Mouse (Mus musculus) heart, postnatal 0 days (tissue): ENCODE measurements at regions not wholly inside any gene's neighbourhood (a gene's known extent, or its start where the extent isn't known, plus 50 kb on each side); places are given as distances from the start of the nearest gene placed in this dataset.

Source experiments
- ATAC-seq: fragments of 200-750 bp; cut with Nextera tagmentation; 2 replicates; pipeline ENCODE4 v1.8.0; 2017; ENCODE audit warnings: low read depth, moderate number of reproducible peaks, moderate library complexity; ENCODE audit not compliant: insufficient read depth
- DNase-seq: peaks from one replicate; pipeline ENCODE4 v3.0.0-alpha.2; 2016; ENCODE audit warnings: low spot score
- H3K27ac ChIP-seq: fragments of 300-500 bp; sonication (generic); 2 replicates; pipeline ENCODE4 v1.5.1; 2014; ENCODE audit warnings: low read depth, mild to moderate bottlenecking
- H3K27me3 ChIP-seq: fragments of 300-500 bp; sonication (generic); 2 replicates; pipeline ENCODE4 v1.6.1; 2014; ENCODE audit warnings: low read length, mixed read lengths; ENCODE audit not compliant: control insufficient read depth, insufficient read depth
- H3K36me3 ChIP-seq: fragments of 300-500 bp; sonication (generic); replicated peaks from 2 replicates; pipeline ENCODE4 v1.6.1; 2014; ENCODE audit warnings: low read length, mixed read lengths; ENCODE audit not compliant: control insufficient read depth, insufficient read depth
- H3K4me1 ChIP-seq: fragments of 300-500 bp; sonication (generic); 2 replicates; pipeline ENCODE4 v1.6.1; 2014; ENCODE audit warnings: antibody characterized with exemption; ENCODE audit not compliant: control insufficient read depth, insufficient read depth
- H3K4me2 ChIP-seq: fragments of 300-500 bp; sonication (generic); 2 replicates; pipeline ENCODE4 v1.6.1; 2014; ENCODE audit warnings: low read depth, mild to moderate bottlenecking, low read length, moderate library complexity
- H3K4me3 ChIP-seq: fragments of 300-500 bp; sonication (generic); 2 replicates; pipeline ENCODE4 v1.5.1; 2014; ENCODE audit warnings: low read depth, low read length
- H3K9ac ChIP-seq: fragments of 300-500 bp; sonication (generic); replicated peaks from 2 replicates; pipeline ENCODE4 v1.6.1; 2014; ENCODE audit warnings: low read depth, low read length, mixed read lengths
- H3K9me3 ChIP-seq: fragments of 300-500 bp; sonication (generic); replicated peaks from 2 replicates; pipeline ENCODE4 v1.6.1; 2016; ENCODE audit warnings: low read length; ENCODE audit not compliant: control insufficient read depth
- CTCF ChIP-seq: IDR thresholded peaks from 2 replicates; pipeline ENCODE4 v1.5.1; 2016; ENCODE audit warnings: antibody characterized with exemption, control low read depth, low read depth
- EP300 ChIP-seq: IDR thresholded peaks from 2 replicates; pipeline ENCODE4 v1.6.1; 2016; ENCODE audit warnings: antibody characterized with exemption, low read depth
- WGBS: fragments of 180-500 bp; shearing (Covaris S2); extraction: QIAGEN DNeasy Blood & Tissue Kit; methylation state at CpG from one replicate; pipeline ENCODE4 v1.1.7; 2014; 5-methylcytosine and 5-hydroxymethylcytosine counted together

- WGBS, result 12% methylated on average over 1 of the region's 1 CpGs
- no peak overlapping the region for H3K4me3 ChIP-seq
- no peak overlapping the region for H3K4me2 ChIP-seq
Measured at GRCm38 (mm10) chr14:114820677-114821076, 271.3 kb upstream of the Gpc5 start.

GRCm38 (mm10) chr14:114821098-114821594 lies 270.9 kb upstream of the Gpc5 start:
- Histone ChIP-seq H3K9ac (no peak overlapping the region), H3K4me2 (no peak overlapping the region), H3K36me3 (no peaks in the 10 kb centered on the region), H3K27ac (no peak overlapping the region), H3K27me3 (no peaks in the 10 kb centered on the region), H3K4me1 (no peaks in the 10 kb centered on the region), H3K9me3 (no peaks in the 10 kb centered on the region), H3K4me3 (no peak overlapping the region)
- no peak for ATAC-seq
- TF ChIP-seq EP300, result no peak
- TF ChIP-seq CTCF, result no peak
- no peak for DNase-seq
- 15% methylated on average over 2 of the region's 2 CpGs for WGBS

More at GRCm38 (mm10) chr14:114820677-114821076, 271.3 kb upstream of the Gpc5 start:
- no peak for DNase-seq
- ATAC-seq, result no peak
- TF ChIP-seq CTCF, result no peak
- no peak for TF ChIP-seq EP300
- H3K36me3 ChIP-seq, result no peaks in the 10 kb centered on the region
- H3K9ac ChIP-seq, result no peak overlapping the region
- H3K27me3 ChIP-seq, result no peaks in the 10 kb centered on the region
- no peaks in the 10 kb centered on the region for H3K9me3 ChIP-seq
- no peaks in the 10 kb centered on the region for H3K4me1 ChIP-seq
- H3K27ac ChIP-seq, result no peak overlapping the region

DNA sequence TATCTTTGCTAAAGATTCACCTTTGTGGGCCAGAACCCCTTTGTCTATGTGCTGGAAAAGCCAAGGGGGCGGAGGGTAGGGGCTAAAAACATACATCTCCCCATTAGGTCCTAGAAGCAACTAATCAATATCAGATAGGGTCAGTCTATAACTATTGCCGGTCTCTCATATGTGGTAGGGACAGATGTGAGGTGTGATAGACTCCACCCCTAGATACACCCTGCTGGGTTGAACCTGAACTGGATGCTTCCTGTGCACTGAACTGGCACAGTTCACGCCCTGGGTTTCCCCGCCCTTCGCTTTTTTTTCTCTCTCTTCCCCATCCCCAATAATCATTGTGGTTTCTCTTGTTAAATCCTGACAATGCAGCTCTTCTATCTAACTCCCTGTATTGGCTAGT lies 270.3 kb upstream of the Gpc5 start:
- Histone ChIP-seq H3K36me3 (no peaks in the 10 kb centered on the region), H3K4me1 (no peaks in the 10 kb centered on the region), H3K9ac (no peak overlapping the region), H3K27ac (no peak overlapping the region), H3K4me2 (no peak overlapping the region), H3K4me3 (no peak overlapping the region), H3K9me3 (no peaks in the 10 kb centered on the region), H3K27me3 (no peaks in the 10 kb centered on the region)
- no peak for TF ChIP-seq CTCF
- TF ChIP-seq EP300, result no peak
- ATAC-seq (no peak), DNase-seq (no peak)
- 87% methylated on average over 5 of the region's 5 CpGs for WGBS

GRCm38 (mm10) chr14:114826662-114827321 lies 265.2 kb upstream of the Gpc5 start:
- DNase-seq, result no peak
- no peak overlapping the region for H3K9ac ChIP-seq
- H3K27ac ChIP-seq, result no peak overlapping the region
- 39% methylated on average over 10 of the region's 10 CpGs for WGBS
- no peak for TF ChIP-seq CTCF
- TF ChIP-seq EP300, result no peak
- no peaks in the 10 kb centered on the region for H3K36me3 ChIP-seq
- no peak; the same call in 1 of the 2 replicates for ATAC-seq
- no peak overlapping the region for H3K4me2 ChIP-seq
- no peaks in the 10 kb centered on the region for H3K27me3 ChIP-seq
- H3K4me3 ChIP-seq, result no peak overlapping the region
- H3K4me1 ChIP-seq, result no peaks in the 10 kb centered on the region
- H3K9me3 ChIP-seq, result no peaks in the 10 kb centered on the region

- Histone ChIP-seq H3K27me3 (no peaks in the 10 kb centered on the region), H3K36me3 (no peaks in the 10 kb centered on the region), H3K9me3 (no peaks in the 10 kb centered on the region), H3K27ac (no peak overlapping the region), H3K9ac (no peak overlapping the region), H3K4me3 (no peak overlapping the region), H3K4me2 (no peak overlapping the region), H3K4me1 (no peaks in the 10 kb centered on the region)
- ATAC-seq (no peak), DNase-seq (no peak)
- TF ChIP-seq CTCF (no peak), EP300 (no peak)
- WGBS, result 43% methylated on average over 2 of the region's 2 CpGs
Measured at GRCm38 (mm10) chr14:114829310-114829709, 262.7 kb upstream of the Gpc5 start.

- H3K4me2 ChIP-seq, result no peak overlapping the region
- no peak overlapping the region for H3K9ac ChIP-seq
- no peaks in the 10 kb centered on the region for H3K27me3 ChIP-seq
- no peaks in the 10 kb centered on the region for H3K36me3 ChIP-seq
- no peaks in the 10 kb centered on the region for H3K4me1 ChIP-seq
- DNase-seq (no peak), ATAC-seq (no peak)
- H3K9me3 ChIP-seq, result no peaks in the 10 kb centered on the region
- H3K27ac ChIP-seq, result no peak overlapping the region
- TF ChIP-seq EP300 (no peak), CTCF (peak; percentile 19; the same call in 1 of the 2 replicates)
- no peak overlapping the region for H3K4me3 ChIP-seq
- 60% methylated on average over 11 of the region's 11 CpGs for WGBS
Measured at GRCm38 (mm10) chr14:114832987-114833386, 259.0 kb upstream of the Gpc5 start.
